Mouse (Mus musculus) testis, adult 2 months (tissue): ENCODE results near the gene Tnfsfm13. TPM values are rescaled to one million over a fixed set of nuclear protein-coding genes. Genes with fewer than 3 reads are reported as not detected.

ENCODE experiments used
- H3K27ac ChIP-seq: fragments of 200-500 bp; 2 replicates; pipeline ENCODE4 v1.5.1; 2012; ENCODE audit warnings: low read depth, low read length; ENCODE audit not compliant: control insufficient read depth, insufficient read depth
- H3K27me3 ChIP-seq: fragments of 200-500 bp; 2 replicates; pipeline ENCODE4 v1.6.1; 2012; ENCODE audit warnings: mild to moderate bottlenecking, low read length, moderate library complexity; ENCODE audit not compliant: control insufficient read depth, insufficient read depth
- H3K36me3 ChIP-seq: fragments of 200-500 bp; 2 replicates; pipeline ENCODE4 v1.6.1; 2012; ENCODE audit warnings: mild to moderate bottlenecking, low read length; ENCODE audit not compliant: control insufficient read depth, insufficient read depth
- H3K4me1 ChIP-seq: fragments of 200-500 bp; 2 replicates; pipeline ENCODE4 v1.6.1; 2012; ENCODE audit warnings: low read length; ENCODE audit not compliant: control insufficient read depth, insufficient read depth
- H3K4me3 ChIP-seq: fragments of 200-500 bp; 2 replicates; pipeline ENCODE4 v1.5.1; 2012; ENCODE audit warnings: low read depth, mild to moderate bottlenecking, low read length, moderate library complexity, mixed read lengths; ENCODE audit not compliant: control insufficient read depth
- CTCF ChIP-seq: fragments of 200-500 bp; IDR thresholded peaks from 2 replicates; pipeline ENCODE4 v1.5.1; 2012; ENCODE audit warnings: low read depth, mild to moderate bottlenecking, inconsistent platforms, low read length, moderate library complexity; ENCODE audit not compliant: control insufficient read depth, insufficient read depth, insufficient replicate concordance
- POLR2A ChIP-seq: fragments of 200-500 bp; IDR thresholded peaks from 2 replicates; pipeline ENCODE4 v1.6.1; 2012; ENCODE audit warnings: low read depth, mild to moderate bottlenecking, inconsistent platforms, low read length, moderate library complexity; ENCODE audit not compliant: control insufficient read depth
- polyA plus RNA-seq: library from polyadenylated mRNA; depleted of rRNA; stranded (reverse); fragments of >200 nt; gene quantifications from 2 replicates; pipeline ENCODE4 v1.2.3, GENCODE M21; 2012

Tnfsfm13 gene
- polyA plus RNA-seq, 1 experiment: 1.9 TPM

- Histone ChIP-seq H3K4me1 (peaks cover 6% of the 10 kb centered on the region), H3K27ac (no peak overlapping the region), H3K27me3 (no peaks in the 10 kb centered on the region), H3K36me3 (peaks cover 1% of the 10 kb centered on the region; the same call in 1 of the 2 replicates), H3K4me3 (no peak overlapping the region)
- TF ChIP-seq CTCF (no peak), POLR2A (no peak)
These were observed 31.1 kb downstream of the Tnfsfm13 start for GRCm38 (mm10) chr11:69664841-69665240.

- Histone ChIP-seq H3K36me3 (peaks cover 1% of the 10 kb centered on the region; the same call in 1 of the 2 replicates), H3K4me3 (no peak overlapping the region), H3K27me3 (no peaks in the 10 kb centered on the region), H3K4me1 (peaks cover 6% of the 10 kb centered on the region), H3K27ac (no peak overlapping the region)
- TF ChIP-seq POLR2A: no peak
- no peak for TF ChIP-seq CTCF
These were observed 32.1 kb downstream of the Tnfsfm13 start for GRCm38 (mm10) chr11:69663795-69664194.

GRCm38 (mm10) chr11:69662967-69663671, 32.8 kb downstream of the Tnfsfm13 start:
- Histone ChIP-seq H3K36me3 (no peaks in the 10 kb centered on the region), H3K27me3 (no peaks in the 10 kb centered on the region), H3K27ac (peak overlapping the region; percentile 99), H3K4me3 (peak overlapping the region; percentile 98), H3K4me1 (peaks cover 6% of the 10 kb centered on the region)
- TF ChIP-seq CTCF (no peak), POLR2A (no peak)

- Histone ChIP-seq H3K4me1 (peaks cover 6% of the 10 kb centered on the region), H3K27ac (peak within 1 kb of the TSS; percentile 99), H3K4me3 (peak within 1 kb of the TSS; percentile 98), H3K36me3 (no peaks in the 10 kb centered on the region), H3K27me3 (no peaks in the 10 kb centered on the region)
- TF ChIP-seq CTCF: no peak
- peak; percentile 89 for TF ChIP-seq POLR2A
These were observed 33.5 kb downstream of the Tnfsfm13 start, which contains the start of gene Mpdu1 for GRCm38 (mm10) chr11:69662213-69662966. Mpdu1 (minus strand) TSS chr11:69662642.

- no peaks in the 10 kb centered on the region for H3K36me3 ChIP-seq
These were observed 34.5 kb downstream of the Tnfsfm13 start for GRCm38 (mm10) chr11:69661221-69661881.

GRCm38 (mm10) chr11:69657462-69657881, 38.4 kb downstream of the Tnfsfm13 start:
- Histone ChIP-seq H3K27ac (no peak overlapping the region), H3K27me3 (no peaks in the 10 kb centered on the region), H3K36me3 (no peaks in the 10 kb centered on the region), H3K4me3 (no peak overlapping the region), H3K4me1 (peaks cover 18% of the 10 kb centered on the region)
- TF ChIP-seq CTCF: no peak

More at GRCm38 (mm10) chr11:69661221-69661881, 34.5 kb downstream of the Tnfsfm13 start:
- Histone ChIP-seq H3K27ac (peak overlapping the region; percentile 31; the same call in 1 of the 2 replicates), H3K4me3 (peak overlapping the region; percentile 98), H3K27me3 (no peaks in the 10 kb centered on the region), H3K4me1 (peaks cover 6% of the 10 kb centered on the region)
- no peak for TF ChIP-seq POLR2A
- TF ChIP-seq CTCF: no peak

- Histone ChIP-seq H3K27ac (no peak overlapping the region), H3K4me1 (peaks cover 18% of the 10 kb centered on the region), H3K4me3 (no peak overlapping the region), H3K27me3 (no peaks in the 10 kb centered on the region), H3K36me3 (peaks cover 5% of the 10 kb centered on the region; the same call in 1 of the 2 replicates)
- TF ChIP-seq CTCF: peak; percentile 45; the same call in 1 of the 2 replicates
- no peak for TF ChIP-seq POLR2A
These were observed 39.1 kb downstream of the Tnfsfm13 start for GRCm38 (mm10) chr11:69656617-69657461.
